Mouse (Mus musculus) stomach, postnatal 0 days (tissue): ENCODE data around the gene Tmem87a.

Experiments
- CTCF ChIP-seq: IDR thresholded peaks from 2 replicates; pipeline ENCODE4 v1.5.1; 2016; ENCODE audit warnings: antibody characterized with exemption, low read depth, mild to moderate bottlenecking, moderate library complexity
- EP300 ChIP-seq: optimal IDR thresholded peaks from 2 replicates; pipeline ENCODE3; 2016; ENCODE audit warnings: antibody characterized with exemption

DNA sequence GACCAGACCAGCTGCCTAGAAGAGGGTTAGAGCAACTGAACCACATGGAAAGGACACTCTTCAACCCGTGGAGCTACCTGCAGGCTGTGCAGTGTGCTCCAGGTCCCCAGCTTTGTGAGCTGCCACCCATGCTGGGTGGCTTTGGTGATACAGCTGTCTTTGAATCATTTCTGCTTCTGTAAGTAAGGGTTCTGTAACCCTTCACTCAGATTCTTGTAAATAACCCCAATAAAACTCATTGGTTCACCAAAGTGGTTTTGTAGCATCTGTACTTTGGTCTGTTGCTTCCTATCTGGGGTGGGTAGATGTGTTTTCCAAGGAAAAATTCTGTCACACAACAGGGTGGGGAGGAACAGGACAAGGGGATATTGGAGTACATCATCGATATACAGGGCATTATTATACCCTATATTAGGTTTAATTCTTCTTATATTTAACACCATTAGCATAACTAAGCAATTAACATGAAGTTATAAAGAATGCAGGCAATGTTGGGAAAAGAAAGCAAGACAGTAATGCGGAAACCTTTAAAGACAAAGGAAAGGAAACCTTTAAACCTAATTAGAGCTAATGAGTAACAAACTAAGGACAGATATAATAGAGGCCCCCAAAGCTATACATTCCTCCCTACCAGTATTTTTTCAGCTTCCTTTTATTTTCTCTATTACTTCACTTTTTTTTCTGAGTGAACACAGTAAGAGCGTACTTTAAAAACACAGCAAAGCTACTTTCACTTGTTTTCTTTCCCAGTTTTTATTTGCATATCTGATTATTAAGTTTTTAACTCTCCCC lies 36.3 kb downstream of the Tmem87a start:
- TF ChIP-seq CTCF (no peak), EP300 (no peak)
